Mouse (Mus musculus) liver, embryonic 14.5 days (tissue): ENCODE data around the gene BC055324.

Experiments used
- CTCF ChIP-seq: IDR thresholded peaks from 2 replicates; pipeline ENCODE4 v1.5.1; 2016; ENCODE audit warnings: antibody characterized with exemption, low read depth, control low read depth
- EP300 ChIP-seq: IDR thresholded peaks from 2 replicates; pipeline ENCODE4 v1.6.1; 2016; ENCODE audit warnings: antibody characterized with exemption, low read depth

DNA sequence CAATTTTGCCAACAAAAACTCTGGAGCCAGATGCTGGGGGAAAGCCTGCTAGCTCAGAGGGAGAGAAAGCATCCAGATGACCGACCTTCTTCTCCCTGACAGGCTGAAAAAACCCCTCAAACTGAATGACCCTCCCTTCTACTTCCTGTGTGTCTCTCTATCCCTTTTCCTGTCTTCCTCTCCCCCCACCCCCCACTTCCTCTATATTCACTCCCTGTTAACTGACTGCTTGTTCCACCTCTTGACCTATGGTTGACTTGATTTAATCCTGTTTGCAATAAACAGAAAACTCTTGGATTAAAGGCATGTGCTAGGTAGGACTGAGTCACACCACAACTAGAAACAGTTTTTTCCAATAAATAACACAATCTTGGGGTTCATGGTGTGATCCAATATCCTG is 20.0 kb upstream of the BC055324 start:
- no peak for TF ChIP-seq CTCF
- no peak for TF ChIP-seq EP300
